Mouse (Mus musculus): ENCODE results near the gene Mtmr1. TPM values are rescaled to one million over a fixed set of nuclear protein-coding genes. Genes with fewer than 3 reads are reported as not detected.
A peak's percentile ranks its signal among the peaks of the same experiment; 100 is the strongest.

Mtmr1 gene
- polyA plus RNA-seq, 2 experiments = 15.0 to 18.0 TPM

DNA sequence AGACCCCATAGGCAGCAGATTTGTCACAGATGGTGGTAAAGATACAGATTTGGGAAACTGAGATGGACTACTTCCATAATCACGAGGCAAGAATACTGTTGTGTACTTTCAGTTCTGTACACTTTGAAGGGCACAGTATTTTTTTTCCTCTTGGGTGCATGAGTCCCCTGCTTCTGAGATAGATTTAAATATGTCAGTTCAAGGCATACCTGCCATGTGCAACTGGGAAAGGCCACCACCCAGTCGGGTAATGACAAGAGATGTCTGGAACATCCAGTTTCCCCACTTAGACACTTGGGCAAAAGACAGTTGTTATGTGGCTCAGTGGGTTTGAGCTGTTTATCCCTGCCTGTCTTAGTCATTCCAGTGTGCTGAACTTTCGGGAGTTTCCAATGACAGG is 950 bp downstream of the Mtmr1 start:
- Histone ChIP-seq H3K4me3 (replicated peaks; ENCODE audit: low read length) (peak overlapping the region; percentile 60), H3K27me3 (ENCODE audit: control insufficient read depth, insufficient read depth, low read length) (no peaks in the 10 kb centered on the region), H3K4me1 (ENCODE audit: control insufficient read depth, insufficient read depth, low read length) (no peaks in the 10 kb centered on the region), H3K27ac (replicated peaks; ENCODE audit: low read depth, low read length) (no peak overlapping the region), H3K9ac (ENCODE audit: low read depth, low read length, severe bottlenecking) (peak overlapping the region; percentile 67; the same call in 1 of the 2 replicates), H3K36me3 (ENCODE audit: control insufficient read depth, insufficient read depth, low read length) (no peaks in the 10 kb centered on the region), H3K4me2 (replicated peaks; ENCODE audit: low read depth, low read length, severe bottlenecking) (peak overlapping the region; percentile 52), H3K9me3 (ENCODE audit: control insufficient read depth, low read length) (no peaks in the 10 kb centered on the region)
- no peak for TF ChIP-seq POLR2A (IDR thresholded peaks at IDR 0.05; ENCODE audit: borderline replicate concordance, extremely low read depth, insufficient read depth, insufficient read length)
- DNase-seq (ENCODE audit: low spot score) (no peak), ATAC-seq (ENCODE audit: low FRiP score, low read depth) (no peak)
- 55% methylated on average over 3 of the region's 3 CpGs for WGBS

DNA sequence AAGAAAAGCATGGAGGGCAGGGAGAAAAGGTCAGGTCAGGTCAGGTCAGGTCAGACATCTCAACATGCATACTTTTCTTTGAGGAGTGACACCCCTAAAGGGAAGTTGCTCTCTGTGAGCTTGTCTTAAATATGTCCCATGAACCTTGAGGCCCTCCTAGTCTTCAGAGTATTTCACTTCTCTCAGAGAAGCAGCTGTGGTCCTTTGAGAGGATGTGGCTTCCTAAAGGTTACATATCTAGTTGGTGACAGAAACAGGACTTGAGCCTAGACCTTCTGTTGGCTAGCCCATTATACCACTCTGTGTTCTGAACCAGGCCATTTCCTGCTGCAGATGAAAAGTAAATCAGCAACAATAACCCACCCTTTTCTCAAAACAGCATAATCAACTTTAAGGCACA is 2.4 kb downstream of the Mtmr1 start:
- ATAC-seq (ENCODE audit: low FRiP score, low read depth) = no peak
- Histone ChIP-seq H3K4me3 (replicated peaks; ENCODE audit: low read length) (no peak overlapping the region), H3K36me3 (ENCODE audit: control insufficient read depth, insufficient read depth, low read length) (no peaks in the 10 kb centered on the region), H3K4me2 (replicated peaks; ENCODE audit: low read depth, low read length, severe bottlenecking) (no peak overlapping the region), H3K4me1 (ENCODE audit: control insufficient read depth, insufficient read depth, low read length) (no peaks in the 10 kb centered on the region), H3K9ac (ENCODE audit: low read depth, low read length, severe bottlenecking) (no peak overlapping the region), H3K9me3 (ENCODE audit: control insufficient read depth, low read length) (no peaks in the 10 kb centered on the region), H3K27ac (replicated peaks; ENCODE audit: low read depth, low read length) (no peak overlapping the region), H3K27me3 (ENCODE audit: control insufficient read depth, insufficient read depth, low read length) (no peaks in the 10 kb centered on the region)
- no peak for DNase-seq (ENCODE audit: low spot score)
- no peak for TF ChIP-seq POLR2A (IDR thresholded peaks at IDR 0.05; ENCODE audit: borderline replicate concordance, extremely low read depth, insufficient read depth, insufficient read length)

DNA sequence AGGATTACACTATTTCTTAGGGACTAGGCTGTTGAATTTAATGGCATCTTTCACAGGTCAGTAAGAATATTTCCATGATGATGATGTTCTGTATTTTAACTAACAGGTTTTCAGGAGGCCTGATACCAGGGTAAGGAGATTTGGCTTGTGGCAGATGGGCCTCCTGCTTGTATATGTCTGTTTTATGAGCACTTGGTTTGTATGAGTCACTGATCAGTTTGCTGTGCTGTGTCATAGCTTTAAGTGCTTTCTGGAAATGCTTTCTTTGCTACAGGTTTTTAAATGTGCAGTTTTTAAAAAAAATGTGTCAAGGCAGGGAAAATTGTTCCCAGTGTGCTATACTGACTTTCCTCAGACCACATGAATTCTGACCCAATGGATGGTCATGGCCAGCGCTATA is 12.2 kb downstream of the Mtmr1 start:
- H3K27me3 ChIP-seq (ENCODE audit: control insufficient read depth, insufficient read depth, low read length) = no peaks in the 10 kb centered on the region

GRCm38 (mm10) chrX:71378435-71378834 is 13.9 kb downstream of the Mtmr1 start:
- TF ChIP-seq POLR2A (IDR thresholded peaks at IDR 0.05; ENCODE audit: borderline replicate concordance, extremely low read depth, insufficient read depth, insufficient read length) = no peak
- H3K27ac ChIP-seq (replicated peaks; ENCODE audit: low read depth, low read length) = no peak overlapping the region
- 67% methylated on average over 2 of the region's 2 CpGs for WGBS
- H3K4me3 ChIP-seq (replicated peaks; ENCODE audit: low read length) = no peak overlapping the region
- no peak overlapping the region for H3K9ac ChIP-seq (ENCODE audit: low read depth, low read length, severe bottlenecking)
- no peaks in the 10 kb centered on the region for H3K27me3 ChIP-seq (ENCODE audit: control insufficient read depth, insufficient read depth, low read length)
- no peaks in the 10 kb centered on the region for H3K9me3 ChIP-seq (ENCODE audit: control insufficient read depth, low read length)
- H3K36me3 ChIP-seq (ENCODE audit: control insufficient read depth, insufficient read depth, low read length) = no peaks in the 10 kb centered on the region
- H3K4me2 ChIP-seq (replicated peaks; ENCODE audit: low read depth, low read length, severe bottlenecking) = no peak overlapping the region
- ATAC-seq (ENCODE audit: low FRiP score, low read depth) (no peak), DNase-seq (ENCODE audit: low spot score) (no peak)
- no peaks in the 10 kb centered on the region for H3K4me1 ChIP-seq (ENCODE audit: control insufficient read depth, insufficient read depth, low read length)

More for the DNA sequence above, 12.2 kb downstream of the Mtmr1 start:
- WGBS = 85% methylated on average over 1 of the region's 1 CpGs
- no peaks in the 10 kb centered on the region for H3K9me3 ChIP-seq (ENCODE audit: control insufficient read depth, low read length)
- no peak for DNase-seq (ENCODE audit: low spot score)
- H3K4me3 ChIP-seq (replicated peaks; ENCODE audit: low read length) = no peak overlapping the region
- ATAC-seq (ENCODE audit: low FRiP score, low read depth) = no peak
- no peak overlapping the region for H3K4me2 ChIP-seq (replicated peaks; ENCODE audit: low read depth, low read length, severe bottlenecking)
- no peak overlapping the region for H3K9ac ChIP-seq (ENCODE audit: low read depth, low read length, severe bottlenecking)
- H3K36me3 ChIP-seq (ENCODE audit: control insufficient read depth, insufficient read depth, low read length) = no peaks in the 10 kb centered on the region
- H3K4me1 ChIP-seq (ENCODE audit: control insufficient read depth, insufficient read depth, low read length) = no peaks in the 10 kb centered on the region
- no peak for TF ChIP-seq POLR2A (IDR thresholded peaks at IDR 0.05; ENCODE audit: borderline replicate concordance, extremely low read depth, insufficient read depth, insufficient read length)
- no peak overlapping the region for H3K27ac ChIP-seq (replicated peaks; ENCODE audit: low read depth, low read length)

DNA sequence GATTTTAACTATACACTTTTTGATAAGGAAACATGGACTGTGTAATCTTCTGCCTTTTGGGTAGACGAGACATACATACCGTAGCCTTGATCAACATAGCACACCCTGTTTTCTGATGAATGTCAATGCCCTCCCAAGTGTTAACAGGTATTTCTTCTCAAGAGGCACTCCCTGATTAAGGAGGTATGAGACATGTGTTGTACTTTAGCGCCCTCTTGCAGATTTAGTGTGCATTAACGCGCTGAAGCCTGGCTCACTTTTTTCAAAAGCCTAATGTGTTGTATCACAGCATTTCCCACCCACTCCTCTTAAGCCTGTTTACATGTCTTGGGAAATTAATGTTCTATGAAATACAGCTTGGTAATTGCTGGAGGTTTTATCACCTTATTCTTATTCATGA is 17.0 kb downstream of the Mtmr1 start:
- Histone ChIP-seq H3K9me3 (ENCODE audit: control insufficient read depth, low read length) (no peaks in the 10 kb centered on the region), H3K9ac (ENCODE audit: low read depth, low read length, severe bottlenecking) (no peak overlapping the region), H3K36me3 (ENCODE audit: control insufficient read depth, insufficient read depth, low read length) (no peaks in the 10 kb centered on the region), H3K4me3 (replicated peaks; ENCODE audit: low read length) (no peak overlapping the region), H3K27me3 (ENCODE audit: control insufficient read depth, insufficient read depth, low read length) (no peaks in the 10 kb centered on the region), H3K4me1 (ENCODE audit: control insufficient read depth, insufficient read depth, low read length) (no peaks in the 10 kb centered on the region), H3K27ac (replicated peaks; ENCODE audit: low read depth, low read length) (no peak overlapping the region), H3K4me2 (replicated peaks; ENCODE audit: low read depth, low read length, severe bottlenecking) (no peak overlapping the region)
- WGBS = 45% methylated on average over 5 of the region's 5 CpGs
- TF ChIP-seq POLR2A (IDR thresholded peaks at IDR 0.05; ENCODE audit: borderline replicate concordance, extremely low read depth, insufficient read depth, insufficient read length) = no peak
- ATAC-seq (ENCODE audit: low FRiP score, low read depth) = no peak
- DNase-seq (ENCODE audit: low spot score) = peak; percentile 3

DNA sequence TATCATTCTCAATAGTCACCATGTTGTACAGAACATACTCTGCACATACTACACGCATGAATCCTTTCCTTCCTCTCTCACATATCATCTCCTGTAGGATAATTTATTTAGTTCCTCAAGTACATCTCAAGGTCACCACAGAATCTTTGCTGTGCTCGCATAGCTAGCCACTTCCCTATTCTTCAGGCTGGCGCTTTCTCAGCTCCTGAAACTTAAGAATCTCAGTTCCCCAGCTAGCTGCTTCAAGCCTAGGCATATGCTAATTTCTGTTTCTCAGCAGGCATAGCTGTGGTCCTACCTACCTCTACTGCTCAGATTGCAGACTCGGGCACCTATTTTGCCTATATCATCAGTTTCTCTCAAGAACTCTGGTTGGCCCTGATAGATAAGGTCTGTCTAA is 31.8 kb downstream of the Mtmr1 start:
- Histone ChIP-seq H3K4me2 (replicated peaks; ENCODE audit: low read depth, low read length, severe bottlenecking) (no peak overlapping the region), H3K27me3 (ENCODE audit: control insufficient read depth, insufficient read depth, low read length) (no peaks in the 10 kb centered on the region), H3K4me3 (replicated peaks; ENCODE audit: low read length) (no peak overlapping the region), H3K27ac (replicated peaks; ENCODE audit: low read depth, low read length) (no peak overlapping the region), H3K9ac (ENCODE audit: low read depth, low read length, severe bottlenecking) (no peak overlapping the region), H3K9me3 (ENCODE audit: control insufficient read depth, low read length) (no peaks in the 10 kb centered on the region), H3K4me1 (ENCODE audit: control insufficient read depth, insufficient read depth, low read length) (no peaks in the 10 kb centered on the region), H3K36me3 (ENCODE audit: control insufficient read depth, insufficient read depth, low read length) (no peaks in the 10 kb centered on the region)
- WGBS = 76% methylated on average over 4 of the region's 4 CpGs
- TF ChIP-seq POLR2A (IDR thresholded peaks at IDR 0.05; ENCODE audit: borderline replicate concordance, extremely low read depth, insufficient read depth, insufficient read length) = no peak
- DNase-seq (ENCODE audit: low spot score) (no peak), ATAC-seq (ENCODE audit: low FRiP score, low read depth) (no peak)

All from limb, embryonic 14.5 days (tissue).